Comparison of ENCODE assay signal across 24 mouse cellular contexts in genomic region chr16:22275142-22275541, GRCm38 (mm10).
"Had no signal": no experiment of that assay in that cellular context is flagged by ENCODE, and none has a peak within 500 bp of the region (broad histone marks: within the 10 kb centered on the region; RNA-seq: fewer than 3 reads in every experiment).

No protein-coding gene starts in this region.

- ATAC-seq: hindbrain, embryonic 16.5 days; inflammation-experienced regulatory T-cells, adult 6 months; intestine, embryonic 15.5 days; intestine, postnatal 0 days had no signal

- H3K9ac ChIP-seq: heart, embryonic 12.5 days; hindbrain, embryonic 12.5 days; hindbrain, embryonic 14.5 days; intestine, embryonic 15.5 days; limb, embryonic 12.5 days had no signal

- H3K27me3 ChIP-seq: heart, embryonic 12.5 days; hindbrain, embryonic 12.5 days; intestine, embryonic 15.5 days; limb, embryonic 12.5 days had no signal

- H3K36me3 ChIP-seq: heart, embryonic 10.5 days; heart, embryonic 12.5 days; hindbrain, embryonic 10.5 days; hindbrain, embryonic 12.5 days; intestine, embryonic 15.5 days; limb, embryonic 12.5 days had no signal

- H3K4me1 ChIP-seq: heart, embryonic 10.5 days; heart, embryonic 12.5 days; hindbrain, embryonic 10.5 days; hindbrain, embryonic 12.5 days; intestine, embryonic 15.5 days had no signal

- H3K27ac ChIP-seq: gastrocnemius, adult 2 months; heart, embryonic 10.5 days; hindbrain, embryonic 10.5 days; hindbrain, embryonic 12.5 days; hindbrain, embryonic 14.5 days; intestine, embryonic 15.5 days; layer of hippocampus, adult 2 months; left cerebral cortex, adult 2 months; limb, embryonic 12.5 days had no signal

- H3K9me3 ChIP-seq: intestine, embryonic 15.5 days had no signal

- DNase-seq: gastrocnemius, adult 2 months; gastrocnemius, postnatal 10 days; gastrocnemius, postnatal 25 days; heart, adult 18-20 months; heart, postnatal 10 days; heart, postnatal 4 days; kidney, adult 18-20 months; kidney, adult 8-10 months; kidney, postnatal 10 days; kidney, postnatal 25 days; kidney, postnatal 4 days; liver had no signal

- H3K4me3 ChIP-seq: gastrocnemius, adult 2 months; heart, embryonic 10.5 days; heart, embryonic 12.5 days; hindbrain, embryonic 10.5 days; hindbrain, embryonic 12.5 days; intestine, embryonic 15.5 days; layer of hippocampus, adult 2 months; left cerebral cortex, adult 2 months; limb, embryonic 12.5 days had no signal

- H3K4me2 ChIP-seq: heart, embryonic 12.5 days; hindbrain, embryonic 12.5 days; hindbrain, embryonic 14.5 days; intestine, embryonic 15.5 days; limb, embryonic 12.5 days had no signal
